Mouse (Mus musculus) CH12.LX (cell line): ENCODE results near the gene Bean1. TPM values are rescaled to one million over a fixed set of nuclear protein-coding genes. Genes with fewer than 3 reads are reported as not detected.

Experiments used
- DNase-seq: peaks from one replicate; pipeline ENCODE4 v3.0.0-alpha.2; 2013; ENCODE audit errors: extremely low read depth
- H3K27ac ChIP-seq: 2 replicates; pipeline ENCODE4 v1.5.1; 2012; ENCODE audit warnings: low read depth, mild to moderate bottlenecking, control low read depth, moderate library complexity; ENCODE audit not compliant: insufficient read depth
- H3K27me3 ChIP-seq: replicated peaks from 2 replicates; pipeline ENCODE3; 2012; ENCODE audit warnings: inconsistent platforms
- H3K36me3 ChIP-seq, 2 experiments: replicated peaks in 1 of 2; 2 replicates each; pipeline versions ENCODE3 to v1.6.1; 2012; ENCODE audit warnings: inconsistent platforms in 1 of 2, low read length in 1 of 2, mild to moderate bottlenecking in 1 of 2, mixed read lengths in 1 of 2, moderate library complexity in 1 of 2; ENCODE audit not compliant: control insufficient read depth in 1 of 2, insufficient read depth in 1 of 2
- H3K4me1 ChIP-seq, 2 experiments: 2 replicates each; pipeline ENCODE4 v1.6.1; 2012; ENCODE audit warnings: inconsistent platforms in 1 of 2, moderate library complexity in 1 of 2; ENCODE audit not compliant: insufficient read depth in 2 of 2, control insufficient read depth in 1 of 2
- H3K4me2 ChIP-seq: 2 replicates; pipeline ENCODE4 v1.6.1; 2012; ENCODE audit warnings: low read depth, mild to moderate bottlenecking, control low read depth; ENCODE audit not compliant: poor library complexity, insufficient read depth, severe bottlenecking
- H3K4me3 ChIP-seq, 3 experiments: fragments of 150-350 bp in 1 of 3; sonication (generic) in 1 of 3; replicated peaks in 1 of 3; 2 replicates each; pipeline versions ENCODE3 to v1.5.1; 2011 to 2012; ENCODE audit warnings: low read depth in 2 of 3, low read length in 2 of 3, mild to moderate bottlenecking in 2 of 3, moderate library complexity in 2 of 3, control low read depth in 1 of 3, improper control_type of control experiment in 1 of 3, inconsistent platforms in 1 of 3, mixed read lengths in 1 of 3; ENCODE audit not compliant: poor library complexity in 1 of 3
- H3K79me2 ChIP-seq: replicated peaks from 2 replicates; pipeline ENCODE4 v1.6.1; 2012; ENCODE audit warnings: mild to moderate bottlenecking, moderate library complexity; ENCODE audit not compliant: control insufficient read depth, poor library complexity, insufficient read depth, severe bottlenecking; ENCODE audit errors: extremely low read depth
- H3K9ac ChIP-seq: 2 replicates; pipeline ENCODE4 v1.6.1; 2012; ENCODE audit warnings: low read depth, mild to moderate bottlenecking, control low read depth, moderate library complexity; ENCODE audit not compliant: insufficient read depth
- H3K9me3 ChIP-seq: replicated peaks from 2 replicates; pipeline ENCODE3; 2012; ENCODE audit warnings: low read length, inconsistent platforms, mixed read lengths
- BHLHE40 ChIP-seq: IDR thresholded peaks from 2 replicates; pipeline ENCODE4 v1.6.1; 2011; ENCODE audit warnings: mild to moderate bottlenecking, low read depth, low read length, improper control_type of control experiment
- CHD1 ChIP-seq: IDR thresholded peaks from 2 replicates; pipeline ENCODE4 v1.6.1; 2012; ENCODE audit warnings: low read depth, low read length, improper control_type of control experiment, inconsistent platforms
- CHD2 ChIP-seq: IDR thresholded peaks from 2 replicates; pipeline ENCODE4 v1.6.1; 2011; ENCODE audit warnings: low read length, improper control_type of control experiment
- CTCF ChIP-seq, 2 experiments: IDR thresholded peaks in 1 of 2; conservative IDR thresholded peaks in 1 of 2; 2 replicates each; pipeline ENCODE4 v1.5.1; 2011 to 2012; ENCODE audit warnings: low read depth in 2 of 2, low read length in 2 of 2, improper control_type of control experiment in 1 of 2, inconsistent platforms in 1 of 2, mild to moderate bottlenecking in 1 of 2, moderate library complexity in 1 of 2
- ELF1 ChIP-seq: IDR thresholded peaks from 2 replicates; pipeline ENCODE4 v1.6.1; 2014; ENCODE audit warnings: low read depth, mild to moderate bottlenecking, inconsistent platforms, low read length, improper control_type of control experiment
- EP300 ChIP-seq: IDR thresholded peaks from 2 replicates; pipeline ENCODE4 v1.6.1; 2011; ENCODE audit warnings: low read length, improper control_type of control experiment
- ETS1 ChIP-seq: conservative IDR thresholded peaks from 2 replicates; pipeline ENCODE4 v1.6.1; 2012; ENCODE audit warnings: low read depth, mild to moderate bottlenecking, inconsistent platforms, low read length, improper control_type of control experiment, moderate library complexity
- IRF4 ChIP-seq: IDR thresholded peaks from 2 replicates; pipeline ENCODE4 v1.6.1; 2014; ENCODE audit warnings: low read depth, mild to moderate bottlenecking, inconsistent platforms, low read length, improper control_type of control experiment
- KAT2A ChIP-seq: IDR thresholded peaks from 2 replicates; pipeline ENCODE4 v1.6.1; 2012; ENCODE audit warnings: low read length, improper control_type of control experiment, inconsistent platforms; ENCODE audit not compliant: insufficient replicate concordance
- MXI1 ChIP-seq: IDR thresholded peaks from 2 replicates; pipeline ENCODE4 v1.6.1; 2011; ENCODE audit warnings: mild to moderate bottlenecking, low read depth, low read length, improper control_type of control experiment
- MYC ChIP-seq: IDR thresholded peaks from 2 replicates; pipeline ENCODE4 v1.6.1; 2011; ENCODE audit warnings: low read depth, mild to moderate bottlenecking, improper control_type of control experiment, low read length
- NELFE ChIP-seq: IDR thresholded peaks from 2 replicates; pipeline ENCODE4 v1.6.1; 2011; ENCODE audit warnings: low read depth, low read length, improper control_type of control experiment
- PAX5 ChIP-seq: IDR thresholded peaks from 2 replicates; pipeline ENCODE4 v1.6.1; 2012; ENCODE audit warnings: low read length, inconsistent platforms, mixed read lengths
- POLR2AphosphoS2 ChIP-seq: IDR thresholded peaks from 2 replicates; pipeline ENCODE4 v1.6.1; 2011; ENCODE audit warnings: low read depth, low read length, improper control_type of control experiment
- RAD21 ChIP-seq: IDR thresholded peaks from 2 replicates; pipeline ENCODE4 v1.6.1; 2011; ENCODE audit warnings: low read depth, mild to moderate bottlenecking, low read length, improper control_type of control experiment, moderate library complexity
- RCOR1 ChIP-seq: conservative IDR thresholded peaks from 2 replicates; pipeline ENCODE4 v1.6.1; 2012; ENCODE audit warnings: low read depth, mild to moderate bottlenecking, inconsistent platforms, low read length, improper control_type of control experiment
- SIN3A ChIP-seq: IDR thresholded peaks from 2 replicates; pipeline ENCODE4 v1.6.1; 2012; ENCODE audit warnings: low read length, improper control_type of control experiment, inconsistent platforms
- TBP ChIP-seq: conservative IDR thresholded peaks from 2 replicates; pipeline ENCODE4 v1.6.1; 2011; ENCODE audit warnings: low read depth, low read length, improper control_type of control experiment
- USF1 ChIP-seq: IDR thresholded peaks from 2 replicates; pipeline ENCODE4 v1.6.1; 2014; ENCODE audit warnings: low read depth, mild to moderate bottlenecking, inconsistent platforms, low read length, improper control_type of control experiment
- ZC3H11A ChIP-seq: IDR thresholded peaks from 2 replicates; pipeline ENCODE4 v1.6.1; 2012; ENCODE audit warnings: low read depth, mild to moderate bottlenecking, inconsistent platforms, low read length, improper control_type of control experiment
- ZKSCAN1 ChIP-seq: IDR thresholded peaks from 2 replicates; pipeline ENCODE4 v1.6.1; 2012; ENCODE audit warnings: low read depth, inconsistent platforms, low read length, improper control_type of control experiment, borderline replicate concordance
- dilution Hi-C: fragments of 300-500 bp; cut with MboI; formaldehyde crosslinking; loops from 2 replicates; pipeline ENCODE4 v1.14.3; 2020; ENCODE audit warnings: low sequenced_read_pairs; ENCODE audit not compliant: extremely low pct_unique_long_range_greater_than_20kb, extremely low pct_ligation_motif_present
- in situ Hi-C: fragments of 300-500 bp; cut with MboI; formaldehyde crosslinking; loops from 3 replicates; pipeline ENCODE4 v1.14.3; 2019; ENCODE audit warnings: low sequenced_read_pairs, low pct_ligation_motif_present, low pct_unique_long_range_greater_than_20kb, mixed read lengths
- polyA plus RNA-seq: library from polyadenylated mRNA; unstranded; fragments of >175 nt; gene quantifications from 2 replicates; pipeline ENCODE4 v1.2.1, GENCODE M21; 2012; ENCODE audit warnings: low read depth; ENCODE audit not compliant: insufficient read length
- total RNA-seq, 2 experiments: library from RNA; depleted of rRNA; stranded (reverse); fragments of 300-350 nt in 1 of 2; fragments of >200 nt in 1 of 2; gene quantifications; 2 replicates each; pipeline ENCODE4 v1.2.3; 2012 to 2014

Gene Bean1
- total and polyA plus RNA-seq, 3 experiments, result not detected

- no peak overlapping the region for H3K4me3 ChIP-seq
- peaks cover 83% of the 10 kb centered on the region for H3K27me3 ChIP-seq
- H3K36me3 ChIP-seq, result no peaks in the 10 kb centered on the region
- H3K4me2 ChIP-seq, result no peak overlapping the region
- in situ Hi-C loops, result no loop called here
- no peaks in the 10 kb centered on the region for H3K79me2 ChIP-seq
- H3K4me1 ChIP-seq, result peaks cover 6 to 15% of the 10 kb centered on the region in 2 experiments; a peak in 3 of 4 replicates
- no peaks in the 10 kb centered on the region for H3K9me3 ChIP-seq
- no peak overlapping the region for H3K27ac ChIP-seq
- dilution Hi-C loops, result no loop called here
- TF ChIP-seq MXI1, result no peak
- no peak for TF ChIP-seq BHLHE40
- H3K9ac ChIP-seq, result no peak overlapping the region
- no peak for DNase-seq
These were observed 32.1 kb downstream of the Bean1 start for GRCm38 (mm10) chr8:104202320-104202719.

- in situ Hi-C loops, result no loop called here
- dilution Hi-C loops, result no loop called here
- Histone ChIP-seq H3K9ac (no peak overlapping the region), H3K27me3 (peaks cover 83% of the 10 kb centered on the region), H3K9me3 (no peaks in the 10 kb centered on the region), H3K4me1 (peaks cover 2 to 3% of the 10 kb centered on the region in 2 experiments; a peak in 3 of 4 replicates), H3K79me2 (no peaks in the 10 kb centered on the region), H3K36me3 (no peaks in the 10 kb centered on the region), H3K4me2 (no peak overlapping the region), H3K27ac (no peak overlapping the region), H3K4me3 (no peak overlapping the region)
- no peak for DNase-seq
- TF ChIP-seq ETS1 (no peak), NELFE (no peak), CHD2 (no peak), RAD21 (no peak), POLR2AphosphoS2 (no peak), ZKSCAN1 (no peak), TBP (no peak), EP300 (no peak), CHD1 (no peak), IRF4 (no peak), ELF1 (no peak), MYC (no peak), ZC3H11A (no peak), KAT2A (no peak), SIN3A (no peak), RCOR1 (no peak), USF1 (no peak), CTCF (conservative IDR thresholded peaks at IDR 0.05 in 1 of 2, IDR thresholded peaks at IDR 0.05 in 1 of 2; ENCODE audit: low read depth in 2 of 2, low read length in 2 of 2) (no peak), PAX5 (no peak), MXI1 (no peak)
These were observed 35.0 kb downstream of the Bean1 start for GRCm38 (mm10) chr8:104205292-104205691.
